Mouse (Mus musculus) stomach, postnatal 0 days (tissue): ENCODE results near the gene Olfr1386. TPM values are rescaled to one million over a fixed set of nuclear protein-coding genes. Genes with fewer than 3 reads are reported as not detected.
"Not testable (repeated sequence)": the region's sequence is repeated elsewhere in the genome, so short reads cannot be mapped to it uniquely, and the experiment has no call there.

Experiments used
- ATAC-seq: fragments of 200-750 bp; cut with Nextera tagmentation; 2 replicates; pipeline ENCODE4 v1.8.0; 2017; ENCODE audit not compliant: low FRiP score, low TSS enrichment
- DNase-seq: peaks from one replicate; pipeline ENCODE4 v3.0.0-alpha.2; 2016; ENCODE audit warnings: low spot score
- H3K27ac ChIP-seq: fragments of 300-500 bp; sonication (generic); replicated peaks from 2 replicates; pipeline ENCODE4 v1.5.1; 2014; ENCODE audit warnings: mild to moderate bottlenecking, control low read depth
- H3K27me3 ChIP-seq: fragments of 300-500 bp; sonication (generic); 2 replicates; pipeline ENCODE4 v1.6.1; 2014; ENCODE audit warnings: low read length; ENCODE audit not compliant: control insufficient read depth, insufficient read depth
- H3K36me3 ChIP-seq: fragments of 300-500 bp; sonication (generic); 2 replicates; pipeline ENCODE4 v1.6.1; 2014; ENCODE audit warnings: low read length, mixed read lengths; ENCODE audit not compliant: control insufficient read depth, insufficient read depth
- H3K4me1 ChIP-seq: fragments of 300-500 bp; sonication (generic); replicated peaks from 2 replicates; pipeline ENCODE4 v1.6.1; 2014; ENCODE audit warnings: antibody characterized with exemption; ENCODE audit not compliant: control insufficient read depth, insufficient read depth
- H3K4me2 ChIP-seq: fragments of 300-500 bp; sonication (generic); replicated peaks from 2 replicates; pipeline ENCODE4 v1.6.1; 2014; ENCODE audit warnings: low read depth, mild to moderate bottlenecking, control low read depth, moderate library complexity
- H3K4me3 ChIP-seq: fragments of 300-500 bp; sonication (generic); 2 replicates; pipeline ENCODE4 v1.5.1; 2014; ENCODE audit warnings: low read depth, low read length, control low read depth
- H3K9ac ChIP-seq: fragments of 300-500 bp; sonication (generic); 2 replicates; pipeline ENCODE4 v1.6.1; 2014; ENCODE audit warnings: mild to moderate bottlenecking, low read length, control low read depth, mixed read lengths
- H3K9me3 ChIP-seq: fragments of 300-500 bp; sonication (generic); 2 replicates; pipeline ENCODE4 v1.6.1; 2016; ENCODE audit warnings: low read length; ENCODE audit not compliant: control insufficient read depth
- CTCF ChIP-seq: IDR thresholded peaks from 2 replicates; pipeline ENCODE4 v1.5.1; 2016; ENCODE audit warnings: antibody characterized with exemption, low read depth, mild to moderate bottlenecking, moderate library complexity
- EP300 ChIP-seq: optimal IDR thresholded peaks from 2 replicates; pipeline ENCODE3; 2016; ENCODE audit warnings: antibody characterized with exemption
- WGBS: fragments of 180-500 bp; shearing (Covaris S2); extraction: QIAGEN DNeasy Blood & Tissue Kit; methylation state at CpG from one replicate; pipeline ENCODE4 v1.1.7; 2014; 5-methylcytosine and 5-hydroxymethylcytosine counted together
- polyA plus RNA-seq: library from polyadenylated mRNA; unstranded; fragments of >200 nt; fragmentation: Nextera tagmentation; extraction: Ambion mirVana; gene quantifications from 2 replicates; pipeline ENCODE4 v1.2.1, GENCODE M21; 2015

The Olfr1386 gene
- not detected in 2 replicates for polyA plus RNA-seq

GRCm38 (mm10) chr11:49464746-49465145 is at the start of gene Olfr1386:
Gene Olfr1386 (plus strand): TSS chr11:49465046.
- not testable (repeated sequence) for DNase-seq, H3K4me3 ChIP-seq, H3K9ac ChIP-seq, H3K27me3 ChIP-seq, ATAC-seq, H3K4me1 ChIP-seq, H3K4me2 ChIP-seq, H3K9me3 ChIP-seq, H3K27ac ChIP-seq, H3K36me3 ChIP-seq
- 76% methylated on average over 2 of the region's 3 CpGs for WGBS

- Histone ChIP-seq H3K4me1 (no peaks in the 10 kb centered on the region), H3K27ac (no peak within 1 kb of the TSS), H3K4me2 (no peak within 1 kb of the TSS), H3K27me3 (no peaks in the 10 kb centered on the region), H3K36me3 (no peaks in the 10 kb centered on the region), H3K4me3 (no peak within 1 kb of the TSS), H3K9me3 (no peaks in the 10 kb centered on the region), H3K9ac (no peak within 1 kb of the TSS)
- ATAC-seq (no peak), DNase-seq (no peak)
- 85% methylated on average over 2 of the region's 2 CpGs for WGBS
- TF ChIP-seq CTCF = no peak
- TF ChIP-seq EP300 = no peak
Observed at GRCm38 (mm10) chr11:49422767-49423166, 42.1 kb upstream of the Olfr1386 start, which contains the start of gene Olfr1389. Gene Olfr1389 (plus strand): TSS chr11:49423067.

GRCm38 (mm10) chr11:49425257-49425927 is 39.5 kb upstream of the Olfr1386 start:
- Histone ChIP-seq H3K27ac (no peak overlapping the region), H3K36me3 (no peaks in the 10 kb centered on the region), H3K4me3 (no peak overlapping the region), H3K4me1 (no peaks in the 10 kb centered on the region), H3K9ac (no peak overlapping the region), H3K4me2 (no peak overlapping the region), H3K9me3 (no peaks in the 10 kb centered on the region), H3K27me3 (no peaks in the 10 kb centered on the region)
- DNase-seq = no peak
- TF ChIP-seq EP300 = no peak
- TF ChIP-seq CTCF = no peak
- no peak for ATAC-seq
- WGBS = 84% methylated on average over 1 of the region's 1 CpGs

GRCm38 (mm10) chr11:49429641-49430040 is 35.2 kb upstream of the Olfr1386 start:
- Histone ChIP-seq H3K36me3 (no peaks in the 10 kb centered on the region), H3K4me3 (no peak overlapping the region), H3K9me3 (no peaks in the 10 kb centered on the region), H3K27me3 (no peaks in the 10 kb centered on the region), H3K9ac (no peak overlapping the region), H3K4me2 (no peak overlapping the region), H3K27ac (no peak overlapping the region), H3K4me1 (no peaks in the 10 kb centered on the region)
- DNase-seq (no peak), ATAC-seq (no peak)
- TF ChIP-seq CTCF (no peak), EP300 (no peak)
- WGBS = 73% methylated on average over 2 of the region's 2 CpGs

- ATAC-seq (no peak), DNase-seq (no peak)
- H3K36me3 ChIP-seq = no peaks in the 10 kb centered on the region
- H3K9me3 ChIP-seq = no peaks in the 10 kb centered on the region
- WGBS = 45% methylated on average over 3 of the region's 3 CpGs
- H3K4me1 ChIP-seq = no peaks in the 10 kb centered on the region
- H3K4me2 ChIP-seq = no peak within 1 kb of the TSS
- H3K9ac ChIP-seq = no peak within 1 kb of the TSS
- H3K27ac ChIP-seq = no peak within 1 kb of the TSS
- H3K4me3 ChIP-seq = no peak within 1 kb of the TSS
- TF ChIP-seq EP300 (no peak), CTCF (no peak)
- H3K27me3 ChIP-seq = no peaks in the 10 kb centered on the region
Observed at GRCm38 (mm10) chr11:49436411-49436810, 28.4 kb upstream of the Olfr1386 start, which contains the start of gene Olfr1388. Gene Olfr1388 (plus strand): TSS chr11:49436624.

GRCm38 (mm10) chr11:49455043-49455442 is 9.8 kb upstream of the Olfr1386 start, which contains the start of gene Olfr1387:
Gene Olfr1387 (plus strand): TSS chr11:49455343.
- no peak for ATAC-seq
- H3K36me3 ChIP-seq = no peaks in the 10 kb centered on the region
- no peak within 1 kb of the TSS for H3K4me3 ChIP-seq
- TF ChIP-seq CTCF (no peak), EP300 (no peak)
- no peak for DNase-seq
- H3K4me1 ChIP-seq = no peaks in the 10 kb centered on the region
- 69% methylated on average over 1 of the region's 1 CpGs for WGBS
- H3K27ac ChIP-seq = no peak within 1 kb of the TSS
- no peak within 1 kb of the TSS for H3K4me2 ChIP-seq
- no peak within 1 kb of the TSS for H3K9ac ChIP-seq
- H3K9me3 ChIP-seq = no peaks in the 10 kb centered on the region
- H3K27me3 ChIP-seq = no peaks in the 10 kb centered on the region
